Mouse (Mus musculus) bone marrow, adult 2 months (tissue): ENCODE data around the gene Srf.

Source experiments
- CTCF ChIP-seq: fragments of 200-500 bp; IDR thresholded peaks from 2 replicates; pipeline ENCODE4 v1.5.1; 2011; ENCODE audit warnings: low read length, control low read depth; ENCODE audit not compliant: control insufficient read depth, insufficient read depth
- POLR2A ChIP-seq: fragments of 200-500 bp; IDR thresholded peaks from 2 replicates; pipeline ENCODE4 v1.6.1; 2011; ENCODE audit warnings: low read depth, mild to moderate bottlenecking, control low read depth, low read length, borderline replicate concordance; ENCODE audit not compliant: control insufficient read depth

GRCm38 (mm10) chr17:46545813-46546564 is 10.0 kb downstream of the Srf start, which contains the start of gene Cul9:
- TF ChIP-seq CTCF (no peak), POLR2A (peak; percentile 21; the same call in 1 of the 2 replicates)
